Mouse (Mus musculus): ENCODE results near the gene Tmem116.
"Not testable (repeated sequence)": the region's sequence is repeated elsewhere in the genome, so short reads cannot be mapped to it uniquely, and the experiment has no call there.

The Tmem116 gene

GRCm38 (mm10) chr5:121461339-121462170, 9.9 kb downstream of the Tmem116 start:
- in situ Hi-C loops (cut with MboI, MseI): no loop called here

DNA sequence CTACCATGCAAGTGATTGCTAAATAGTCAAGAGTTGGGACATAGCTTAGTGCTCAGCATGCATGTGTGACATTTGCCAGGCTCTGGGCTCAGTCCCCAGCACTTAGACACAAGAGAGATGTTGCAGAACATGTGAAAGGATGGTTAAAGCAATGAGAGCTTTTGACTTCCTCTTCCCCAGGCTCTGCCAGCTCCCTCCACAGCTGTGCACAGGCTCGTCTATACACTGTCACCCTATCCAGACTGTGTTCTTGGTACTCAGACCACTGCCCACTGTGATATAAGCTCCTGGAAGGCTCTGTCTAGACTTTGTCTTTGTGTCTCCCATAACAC, 10.4 kb downstream of the Tmem116 start:
- in situ Hi-C loops (cut with MboI, MseI): no loop called here

DNA sequence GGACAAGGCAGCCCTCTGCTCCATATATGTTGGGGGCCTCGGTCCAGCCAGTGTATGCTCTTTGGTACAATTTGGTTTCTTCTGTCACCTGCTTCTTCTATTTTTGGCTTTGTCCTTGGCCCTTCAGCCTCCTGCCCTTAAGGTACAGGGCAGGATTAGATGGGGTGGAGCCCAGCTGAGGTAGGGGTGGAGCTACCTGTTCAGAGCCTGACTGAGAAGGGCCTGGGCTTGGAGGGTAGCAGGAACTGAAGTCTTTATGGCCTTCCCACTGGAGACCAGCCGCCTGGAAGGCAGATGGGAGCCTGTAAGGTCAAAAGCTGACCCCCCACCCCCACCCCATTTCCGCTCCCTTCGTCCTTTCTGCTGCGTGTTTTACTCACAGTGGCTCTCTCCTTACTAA, 11.3 kb downstream of the Tmem116 start:
- in situ Hi-C loops (cut with MboI, MseI): no loop called here

GRCm38 (mm10) chr5:121463601-121464250, 12.0 kb downstream of the Tmem116 start:
- in situ Hi-C loops (cut with MboI, MseI): no loop called here

GRCm38 (mm10) chr5:121469566-121469965, 17.9 kb downstream of the Tmem116 start:
- in situ Hi-C loops (cut with MboI, MseI): no loop called here

GRCm38 (mm10) chr5:121472411-121472810, 20.7 kb downstream of the Tmem116 start:
- in situ Hi-C loops (cut with MboI, MseI): no loop called here

DNA sequence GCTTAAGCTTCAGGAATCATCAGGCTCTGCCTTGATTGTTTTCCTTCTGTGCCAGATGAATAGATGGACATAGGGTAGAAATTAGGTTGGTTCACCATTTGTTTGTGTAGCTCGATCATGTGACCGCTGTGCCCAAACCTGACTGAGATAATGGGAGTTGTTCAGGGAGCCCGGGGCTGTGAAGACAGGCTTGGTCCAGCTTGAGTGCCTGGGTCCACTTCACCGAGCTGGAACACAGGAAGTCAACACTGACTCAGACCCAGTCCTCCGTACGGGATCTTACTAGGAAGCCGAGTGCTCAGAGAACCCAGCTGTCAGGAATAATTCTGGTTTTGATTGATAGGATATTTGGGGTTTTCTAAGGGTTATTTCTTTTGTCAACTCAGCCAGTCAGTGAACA, 22.9 kb downstream of the Tmem116 start:
- in situ Hi-C loops (cut with MboI, MseI): loop anchor here (5.0 kb wide), 1 partner anchor 32 kb away; no protein-coding TSS in a partner anchor

- in situ Hi-C loops (cut with MboI, MseI): loop anchor here (5.0 kb wide), 1 partner anchor 34 kb away; no protein-coding TSS in a partner anchor
Measured at GRCm38 (mm10) chr5:121476040-121476439, 24.3 kb downstream of the Tmem116 start.

- in situ Hi-C loops (cut with MboI, MseI): loop anchor here (5.0 kb wide), 1 partner anchor 35 kb away; no protein-coding TSS in a partner anchor
Measured at GRCm38 (mm10) chr5:121477680-121478079, 26.0 kb downstream of the Tmem116 start.

DNA sequence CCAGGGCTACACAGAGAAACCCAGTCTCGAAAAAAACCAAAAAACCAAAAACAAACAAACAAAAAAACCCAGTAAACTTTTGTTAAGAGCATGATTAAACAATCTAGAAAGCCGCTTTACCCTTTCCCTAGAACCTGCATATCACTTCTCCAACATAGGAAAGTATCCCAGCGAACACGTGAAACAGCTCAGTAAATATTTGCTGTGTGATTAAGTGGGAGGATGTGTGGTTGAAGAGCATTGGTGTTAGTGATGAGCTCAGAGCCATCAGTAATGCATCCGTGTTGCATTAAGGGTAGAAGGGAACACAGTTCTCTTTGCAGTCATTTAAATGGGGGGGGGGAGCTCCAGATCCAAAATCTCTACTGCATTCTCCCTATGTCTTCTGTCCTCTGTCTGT, 33.1 kb downstream of the Tmem116 start:
- in situ Hi-C loops (cut with MboI, MseI): no loop called here

DNA sequence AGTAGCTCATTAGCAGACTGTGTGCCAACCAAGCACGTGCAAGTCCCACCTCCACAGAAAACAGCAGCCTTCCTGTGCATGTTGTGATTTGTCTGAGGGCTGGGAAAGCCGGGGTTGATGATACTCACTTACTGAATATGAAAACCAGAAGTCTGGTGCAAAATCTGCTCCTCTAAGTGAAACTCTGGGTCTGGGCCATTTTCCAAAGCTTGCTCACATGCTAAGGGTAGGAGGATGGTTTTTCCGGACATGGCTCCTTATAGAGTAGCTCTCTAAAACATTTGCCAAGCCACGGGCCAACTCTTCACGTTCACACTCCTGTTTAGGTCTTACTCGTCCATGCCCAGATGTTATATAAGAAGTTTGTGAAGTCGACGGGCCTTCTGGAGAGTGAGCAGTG, 41.6 kb downstream of the Tmem116 start:
- in situ Hi-C loops (cut with MboI, MseI): no loop called here

- in situ Hi-C loops (cut with MboI, MseI): no loop called here
Measured at GRCm38 (mm10) chr5:121500719-121501118, 49.0 kb downstream of the Tmem116 start.

DNA sequence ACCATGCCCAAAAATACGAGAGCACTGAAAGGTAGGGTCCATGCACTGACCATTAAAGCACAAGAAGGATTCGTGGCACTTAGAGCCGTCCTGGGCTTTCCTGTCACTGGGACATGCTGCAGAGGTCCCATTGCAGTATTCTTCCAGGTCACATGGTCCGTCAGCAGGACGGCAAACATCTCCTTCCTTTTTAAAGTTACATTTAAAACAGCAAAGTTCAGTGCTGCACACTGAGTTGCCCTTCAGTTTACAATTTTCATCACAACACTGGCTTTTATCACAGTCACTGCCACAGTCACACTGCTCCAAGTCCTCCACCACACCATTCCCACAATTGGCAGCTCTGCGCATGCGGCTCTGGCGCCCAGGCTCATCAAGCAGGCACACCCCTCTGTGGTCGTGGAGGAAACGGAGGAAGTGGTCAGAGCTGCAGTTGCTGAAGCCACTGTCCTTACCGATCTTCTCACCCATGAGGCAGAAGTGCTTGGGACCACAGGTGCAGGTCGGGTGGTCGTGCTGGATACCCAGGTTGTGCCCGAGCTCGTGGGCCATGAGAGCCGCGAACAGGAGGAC, 49.8 kb downstream of the Tmem116 start:
- in situ Hi-C loops (cut with MboI, MseI): not testable (repeated sequence)

- in situ Hi-C loops (cut with MboI, MseI): no loop called here
Measured at GRCm38 (mm10) chr5:121503231-121503630, 51.5 kb downstream of the Tmem116 start, which contains the start of gene Adam1b. Adam1b (minus strand) TSS chr5:121503435.

GRCm38 (mm10) chr5:121506846-121507245, 55.2 kb downstream of the Tmem116 start:
- in situ Hi-C loops (cut with MboI, MseI): no loop called here

- in situ Hi-C loops (cut with MboI, MseI): no loop called here
Measured at GRCm38 (mm10) chr5:121510009-121510408, 58.3 kb downstream of the Tmem116 start.

DNA sequence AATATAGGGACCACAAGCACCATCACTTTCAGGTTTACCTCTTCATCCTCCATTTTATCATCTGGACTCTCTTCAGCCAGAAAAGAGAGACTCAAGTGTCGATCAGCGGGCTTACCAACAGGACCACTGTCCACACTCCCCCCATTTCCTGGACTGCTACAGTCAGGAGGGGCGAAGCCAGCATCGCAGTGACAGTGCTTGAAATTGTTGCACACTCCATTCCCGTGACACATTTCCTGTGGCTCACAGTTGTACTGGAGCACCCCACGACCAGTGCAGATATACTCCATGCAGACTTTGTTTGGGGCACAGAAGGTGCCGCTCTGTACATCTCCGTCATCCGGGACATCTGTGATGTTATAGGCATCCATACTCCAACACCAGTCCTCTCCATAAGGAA, 67.3 kb downstream of the Tmem116 start:
- in situ Hi-C loops (cut with MboI, MseI): no loop called here

- in situ Hi-C loops (cut with MboI, MseI): not testable (repeated sequence)
Measured at GRCm38 (mm10) chr5:121519758-121520157, 68.1 kb downstream of the Tmem116 start.

GRCm38 (mm10) chr5:121525774-121526450, 74.2 kb downstream of the Tmem116 start:
- in situ Hi-C loops (cut with MboI, MseI): loop anchor here in 1 of 2 experiments (5.0 kb wide), 1 partner anchor 94 kb away; no protein-coding TSS in a partner anchor

DNA sequence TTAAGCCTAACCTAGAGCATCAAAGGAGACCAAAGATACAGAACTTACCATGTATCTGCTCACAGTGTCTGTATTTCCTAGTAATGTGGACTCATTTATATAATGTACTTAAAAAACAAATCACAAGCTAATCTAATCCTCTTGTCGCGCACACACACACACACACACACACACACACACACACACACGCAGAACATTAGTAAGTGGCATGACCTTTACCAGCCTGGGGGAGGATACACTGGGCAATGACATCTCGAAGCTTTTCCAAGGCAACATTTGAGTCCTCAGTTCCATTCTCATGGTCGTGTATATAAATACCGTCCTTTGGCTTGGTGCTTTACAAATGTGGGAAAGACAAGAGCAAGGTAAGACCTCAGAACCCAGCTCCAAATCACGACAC, 74.8 kb downstream of the Tmem116 start:
- in situ Hi-C loops (cut with MboI, MseI): loop anchor here in 1 of 2 experiments (5.0 kb wide), 1 partner anchor 94 kb away; no protein-coding TSS in a partner anchor

DNA sequence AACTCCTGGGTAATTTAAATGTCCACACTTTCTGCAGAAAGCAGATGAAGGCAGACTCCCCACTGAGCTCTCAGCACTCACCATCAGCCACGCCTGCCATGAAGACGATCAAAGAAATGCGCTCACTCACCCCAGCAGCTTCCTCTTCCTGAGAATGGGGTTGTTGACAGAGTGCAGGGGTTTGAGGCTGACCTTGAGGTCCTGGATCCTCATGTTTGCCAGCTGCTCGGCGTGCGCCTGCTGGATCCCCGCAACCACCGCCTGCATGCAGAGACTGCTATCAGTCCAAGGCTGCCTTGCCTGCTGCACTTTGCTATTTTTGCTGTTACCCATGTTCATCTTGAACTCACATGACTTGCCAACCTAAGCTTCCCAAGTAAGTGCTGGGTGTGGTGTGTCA, 75.3 kb downstream of the Tmem116 start:
- in situ Hi-C loops (cut with MboI, MseI): loop anchor here in 1 of 2 experiments (5.0 kb wide), 1 partner anchor 95 kb away; no protein-coding TSS in a partner anchor

DNA sequence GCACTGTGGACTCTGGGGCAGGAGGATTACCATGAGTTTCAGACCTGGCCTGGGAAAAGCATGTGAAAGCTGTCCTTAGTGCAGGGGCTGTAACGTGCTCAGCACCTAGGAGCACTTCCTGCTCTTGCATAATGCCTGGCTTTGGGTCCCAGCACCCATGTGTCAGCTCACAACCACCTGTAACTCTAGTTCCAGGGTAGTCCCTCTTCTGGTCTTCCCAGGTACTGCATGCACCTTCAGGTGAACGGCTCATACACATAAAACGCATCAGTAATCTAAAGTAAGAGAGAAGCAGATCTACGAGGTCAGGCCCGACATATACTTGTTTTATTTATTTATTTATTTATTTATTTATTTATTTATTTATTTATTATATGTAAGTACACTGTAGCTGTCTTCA, 82.8 kb downstream of the Tmem116 start:
- in situ Hi-C loops (cut with MboI, MseI): no loop called here
